Mouse (Mus musculus) c-Kit-positive CD71-positive TER-119-negative erythroid progenitor cells, embryonic 14.5 days (primary cell): ENCODE measurements around the gene Cnppd1.
A peak's percentile ranks its signal among the peaks of the same experiment; 100 is the strongest.

Experiments used
- DNase-seq: peaks from one replicate; pipeline ENCODE4 v3.0.0-alpha.2; 2013; ENCODE audit warnings: low read depth

Cnppd1 gene

DNA sequence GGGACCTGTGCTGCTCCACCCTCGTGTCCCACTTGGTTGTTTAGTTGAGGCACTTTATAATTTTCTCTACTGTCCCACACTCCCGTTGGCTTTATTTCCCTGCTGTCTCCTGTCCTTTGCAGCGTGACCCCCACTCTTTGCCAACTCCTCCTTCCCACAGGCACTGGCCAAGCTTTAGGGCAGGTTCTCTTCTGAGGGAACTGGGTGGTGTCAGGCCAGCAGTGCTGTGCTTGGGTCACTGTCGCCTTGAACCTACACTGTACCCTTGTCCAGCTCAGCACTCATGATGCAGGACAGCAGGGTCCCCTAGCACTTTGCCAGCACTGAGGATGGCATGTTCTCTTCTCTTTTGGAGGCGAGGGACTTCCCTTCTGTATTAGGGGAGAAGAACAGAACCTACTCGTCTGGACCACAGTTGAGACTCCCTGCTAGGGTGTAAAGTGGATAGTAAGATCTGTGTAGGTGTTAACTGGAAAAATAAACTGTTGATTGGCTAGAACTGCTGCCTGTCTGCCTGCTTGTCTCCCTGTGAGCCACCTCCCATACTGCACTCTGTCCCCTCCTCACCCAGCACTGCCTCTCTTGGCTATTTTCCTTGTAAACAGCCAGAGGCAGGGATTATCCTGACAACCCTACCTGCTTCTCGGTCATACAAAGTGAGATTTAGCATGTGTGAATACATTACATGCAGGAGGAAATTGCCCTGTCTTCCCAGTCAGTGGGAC is 5.1 kb upstream of the Cnppd1 start:
- no peak for DNase-seq

DNA sequence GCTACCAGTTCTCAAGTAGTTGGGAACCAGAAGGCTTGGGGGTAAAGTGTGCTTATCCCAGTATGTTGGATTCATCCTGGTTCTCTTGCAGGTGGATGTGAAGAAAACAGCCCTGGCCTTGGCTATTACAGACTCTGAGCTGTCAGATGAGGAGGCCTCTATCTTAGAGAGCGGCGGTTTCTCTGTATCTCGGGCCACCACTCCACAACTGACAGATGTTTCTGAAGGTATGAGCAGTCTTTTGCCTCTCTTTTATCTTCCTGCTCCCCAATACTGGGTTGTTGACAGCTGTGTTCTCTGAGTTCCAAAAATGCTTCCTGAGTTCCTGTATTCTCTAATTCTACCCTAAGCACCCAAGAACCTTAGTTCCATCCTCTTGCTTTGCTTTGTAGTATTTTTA is 3.1 kb upstream of the Cnppd1 start:
- DNase-seq = no peak

DNA sequence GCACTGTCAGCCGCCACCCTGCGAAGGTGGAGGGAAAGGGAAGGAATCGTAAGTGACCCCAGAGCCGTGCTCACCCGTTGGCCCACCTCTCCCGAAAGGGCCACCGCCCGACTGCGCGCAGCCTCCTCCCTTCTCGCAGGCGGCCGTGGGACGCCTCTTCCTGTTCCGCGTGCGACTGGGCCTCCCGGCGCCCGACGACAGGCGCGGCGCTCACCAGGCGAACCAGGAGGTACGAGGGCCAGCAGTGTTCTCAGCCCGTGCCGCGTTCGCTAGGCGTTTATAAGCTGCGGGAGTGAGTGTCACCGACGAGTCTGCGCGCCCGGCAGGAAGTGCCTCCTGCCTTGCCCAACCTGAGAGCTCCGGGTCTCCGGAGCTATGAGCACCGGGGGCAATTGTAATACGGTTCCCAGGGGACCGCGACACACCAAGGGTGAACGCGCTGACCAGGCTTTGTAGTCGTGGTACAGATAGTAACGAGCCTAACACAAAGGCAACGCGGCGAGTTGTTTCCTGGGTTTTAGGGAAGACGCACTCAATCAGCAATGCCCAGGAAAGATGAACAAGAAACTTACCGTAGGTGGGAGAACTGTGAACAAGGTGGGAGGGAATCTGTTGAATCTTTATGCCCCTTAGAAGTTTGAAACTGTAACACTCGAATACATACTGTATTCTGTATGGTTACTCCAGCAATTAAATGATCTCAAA is 873 bp downstream of the Cnppd1 start:
- peak; percentile 54 for DNase-seq

DNA sequence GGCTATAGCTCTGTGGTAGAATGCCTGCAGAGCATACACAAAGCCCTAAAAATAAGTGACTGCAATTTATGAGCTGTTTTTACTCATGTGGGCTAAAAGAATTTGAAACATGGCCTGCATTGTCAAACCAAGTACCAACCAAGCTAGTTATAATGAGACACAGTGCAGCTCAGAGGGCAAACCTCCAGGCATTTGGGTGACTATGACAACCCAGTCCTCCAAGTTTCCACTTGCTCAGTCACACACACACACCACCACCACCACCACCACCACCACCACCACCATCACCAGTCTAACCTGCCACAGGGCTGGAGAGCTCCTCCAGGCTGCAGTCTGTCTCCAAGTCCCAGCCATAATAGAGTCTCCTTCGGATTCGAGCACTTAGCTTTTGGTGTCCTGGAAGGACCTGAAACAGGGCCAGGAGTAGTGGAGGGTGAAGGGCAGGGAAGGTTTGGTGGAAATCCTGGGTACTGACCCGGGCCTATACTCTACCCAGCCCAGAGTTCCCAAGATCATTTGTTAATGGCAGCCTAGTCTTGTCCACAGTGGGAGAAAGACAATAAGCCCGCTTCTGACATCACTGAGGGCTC is 1.8 kb downstream of the Cnppd1 start:
- no peak for DNase-seq

DNA sequence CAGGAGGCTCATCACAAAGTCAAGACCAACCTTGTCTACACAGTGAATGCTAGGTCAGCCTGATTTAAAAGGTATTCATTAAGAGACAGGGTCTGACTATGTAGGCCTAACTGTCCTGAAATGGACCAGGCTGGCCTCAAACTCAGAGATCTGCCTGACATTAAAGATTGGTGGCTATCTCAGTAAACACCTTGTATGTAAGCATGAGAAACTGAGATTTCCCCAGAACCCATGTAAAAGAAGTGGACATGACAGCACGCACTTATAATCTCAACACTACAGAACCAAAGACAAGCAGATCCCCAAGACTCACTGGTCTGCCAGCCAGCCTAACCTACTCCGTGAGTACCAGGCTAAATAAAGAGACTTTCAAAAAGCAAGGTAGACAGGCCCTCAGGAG is 4.1 kb downstream of the Cnppd1 start:
- no peak for DNase-seq

DNA sequence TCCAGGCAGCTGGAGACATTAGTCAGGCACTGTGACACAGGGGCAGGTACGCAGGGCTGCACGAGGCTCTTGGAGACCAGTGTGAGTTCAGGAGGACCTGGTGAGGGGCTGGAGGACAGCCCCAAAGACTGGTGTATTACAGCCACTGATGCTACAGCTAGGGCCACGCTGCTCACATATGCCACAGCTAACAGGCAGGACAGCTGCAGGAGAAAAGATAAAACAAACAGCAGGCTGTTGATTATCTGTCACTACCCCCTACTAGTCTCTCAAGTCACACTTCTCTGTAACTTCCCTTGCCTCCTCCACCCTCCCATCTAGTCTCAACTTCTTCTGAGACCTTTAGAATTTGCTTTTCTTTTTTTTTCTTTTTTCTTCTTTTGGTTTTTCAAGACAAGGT is 5.8 kb downstream of the Cnppd1 start:
- peak; percentile 65 for DNase-seq

DNA sequence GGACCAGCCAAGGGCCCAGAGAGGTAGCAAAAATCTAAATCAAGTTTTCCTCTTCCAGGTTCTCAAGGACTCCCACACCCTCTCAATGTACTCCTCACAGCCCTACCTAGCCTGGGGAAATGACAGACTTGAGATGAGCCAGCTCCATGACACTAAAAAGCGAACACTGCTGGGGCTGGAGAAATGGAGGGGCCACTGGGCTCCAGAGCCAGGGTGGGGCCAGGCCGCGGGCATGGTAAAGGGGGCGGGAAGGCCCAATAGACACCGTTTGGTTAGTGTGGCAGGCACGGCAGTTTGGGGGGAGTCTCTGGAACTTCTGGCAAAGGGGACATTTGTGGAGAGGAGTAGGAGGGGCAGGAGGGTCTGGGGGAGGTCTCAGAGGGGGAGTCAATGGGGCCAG is 6.2 kb downstream of the Cnppd1 start:
- no peak for DNase-seq

DNA sequence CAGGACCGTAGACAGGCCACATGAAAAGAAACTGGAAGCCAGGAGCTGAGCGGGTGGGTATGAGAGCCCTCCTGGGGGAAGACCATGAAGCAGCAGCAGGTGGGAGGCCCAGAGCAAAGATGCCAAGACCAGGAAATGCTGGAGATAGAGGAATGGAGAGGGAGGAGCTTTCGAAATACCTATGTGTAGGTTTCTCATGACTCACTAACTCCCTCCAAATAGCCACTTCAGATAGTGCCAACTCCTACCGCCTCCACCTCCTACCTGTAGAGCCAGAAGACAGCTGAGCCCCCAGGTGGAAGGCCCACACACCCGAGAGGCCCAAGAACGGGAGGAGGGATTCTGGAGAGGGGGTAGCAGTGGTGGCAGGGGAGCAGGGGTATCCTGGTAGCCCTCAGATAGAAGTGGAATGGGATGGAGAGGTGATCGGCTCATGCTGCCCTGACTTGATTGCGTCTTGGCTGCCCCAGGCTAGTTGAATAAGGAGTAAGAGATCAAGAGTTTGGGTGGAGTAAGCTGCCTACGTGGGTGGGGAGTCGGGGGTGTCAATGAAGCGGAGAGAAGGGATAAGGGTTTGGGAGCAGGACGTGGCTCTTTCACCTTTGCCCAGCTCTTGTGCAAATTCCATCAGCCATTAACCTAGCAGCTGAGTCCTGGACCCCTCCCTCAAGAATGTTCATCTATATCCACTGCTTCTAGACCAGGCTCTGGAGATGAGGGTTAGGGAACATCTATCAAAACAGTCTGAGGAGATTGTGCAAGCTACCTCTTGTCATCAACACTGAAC is 8.9 kb downstream of the Cnppd1 start, which contains the start of gene Slc23a3:
Gene Slc23a3, minus strand, starts transcription at position 470 of the 787 bp plus-strand sequence.
- no peak for DNase-seq

DNA sequence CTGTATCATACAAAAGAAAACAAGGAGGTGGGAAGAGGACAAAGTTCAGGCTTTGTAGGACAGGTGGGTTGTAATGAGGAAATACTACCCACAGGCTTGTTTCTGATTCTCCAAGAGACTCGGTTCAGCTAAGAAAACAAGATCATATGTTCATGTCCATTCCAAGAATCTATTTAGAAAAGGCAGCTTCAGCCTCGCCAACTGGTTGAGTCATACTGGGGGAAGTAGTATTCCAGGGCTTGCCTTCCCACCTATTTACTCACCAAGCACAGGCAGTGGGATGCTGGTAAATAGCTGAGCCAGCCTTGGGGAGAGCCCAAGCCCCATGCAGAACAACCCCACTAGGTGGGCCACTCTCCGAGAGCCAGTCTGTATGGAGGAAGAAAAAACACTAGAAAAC is 13.9 kb downstream of the Cnppd1 start:
- DNase-seq = no peak

DNA sequence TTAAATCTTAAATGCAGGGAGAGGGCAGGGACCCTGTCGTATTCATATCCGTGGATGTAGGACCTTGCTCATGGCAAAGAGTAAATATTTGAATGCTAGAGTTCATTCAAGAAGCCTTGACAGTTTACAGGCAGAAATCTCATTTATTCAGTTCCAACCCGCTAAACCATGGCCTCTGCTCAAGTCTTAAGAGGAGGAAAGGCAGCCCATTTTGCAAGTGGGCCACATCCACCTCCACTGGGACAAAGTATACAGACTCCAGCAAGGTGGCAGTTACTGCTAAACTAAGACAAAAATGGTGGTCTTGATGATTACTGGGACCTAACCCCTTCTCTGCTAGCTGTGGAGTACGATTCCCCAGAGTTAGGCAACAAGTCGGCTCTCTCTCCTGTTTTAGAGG is 17.1 kb downstream of the Cnppd1 start:
- no peak for DNase-seq

DNA sequence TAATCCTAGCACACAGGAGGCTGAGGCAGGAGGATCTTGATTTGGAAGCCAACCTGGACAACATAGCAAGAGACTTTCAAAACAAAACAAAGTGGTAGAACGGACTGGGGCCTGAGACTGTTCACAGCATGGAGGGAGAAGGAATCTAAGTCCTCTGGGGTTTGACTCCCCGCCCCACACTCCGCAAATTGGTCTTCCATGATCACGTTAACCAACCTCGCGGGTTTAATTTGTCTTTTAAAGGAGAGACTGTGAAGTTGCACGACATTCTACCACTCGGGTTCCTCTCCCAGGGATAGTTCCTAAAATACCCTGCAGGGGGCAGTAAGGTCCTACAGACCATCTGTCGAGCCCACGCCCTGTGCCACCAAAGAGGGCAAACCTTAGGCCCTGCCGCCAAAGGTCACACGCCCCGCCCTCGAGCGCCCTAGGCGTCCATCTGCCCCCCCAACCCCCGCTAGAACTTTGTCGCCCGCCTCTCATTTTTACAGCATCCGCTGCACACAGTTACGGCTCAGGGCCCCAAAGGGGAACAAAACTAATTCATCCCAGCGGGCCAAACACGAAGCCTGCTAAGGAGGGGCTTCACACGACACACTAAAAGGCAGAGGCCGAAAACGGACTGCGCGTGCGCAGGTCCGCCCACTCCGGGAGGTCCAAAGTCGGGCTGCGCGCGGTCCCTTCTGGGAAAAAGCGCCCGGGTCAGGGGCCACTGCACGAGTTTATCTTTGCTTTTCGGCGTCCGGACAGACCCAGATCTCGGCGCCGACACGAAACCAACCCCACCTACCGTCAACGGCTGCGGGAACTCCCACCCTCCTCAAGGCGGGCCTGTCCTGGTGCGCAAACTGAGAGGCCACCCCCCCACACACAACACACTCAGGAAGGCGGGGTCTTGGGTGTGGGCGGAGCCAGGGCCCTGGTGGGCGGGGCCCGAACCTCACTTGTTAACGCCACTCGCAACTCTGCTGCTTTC is 17.9 kb downstream of the Cnppd1 start, which contains the start of gene Nhej1:
Gene Nhej1, minus strand, starts transcription at position 855 of the 976 bp plus-strand sequence.
- peak; percentile 95 for DNase-seq

DNA sequence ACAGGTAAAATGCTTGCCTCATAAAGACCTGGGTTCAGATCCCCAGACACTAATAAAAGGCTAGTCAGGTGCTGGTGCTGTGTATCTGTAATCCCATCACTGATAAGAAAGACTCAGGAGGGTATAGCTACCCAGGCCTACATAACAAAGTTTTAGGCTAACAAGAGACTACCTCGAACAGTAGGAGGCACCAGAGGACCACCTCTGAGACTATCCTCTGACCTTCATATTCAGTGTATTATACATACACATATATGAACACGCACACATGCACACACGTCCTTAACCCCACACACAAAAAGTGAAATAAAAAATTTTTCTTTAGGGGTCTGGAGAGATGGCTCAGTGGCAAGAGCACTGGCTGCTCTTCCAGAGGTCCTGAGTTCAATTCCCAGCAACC is 20.3 kb downstream of the Cnppd1 start:
- DNase-seq = no peak
